Mouse (Mus musculus) cerebellum, adult 11-12 months (tissue): Measurements from ENCODE around the gene Lypd3.

Source experiments
- DNase-seq: peaks from one replicate; pipeline ENCODE4 v3.0.0; 2022

Lypd3 gene

GRCm38 (mm10) chr7:24636264-24636663 is at the start of gene Lypd3:
Gene Lypd3, plus strand, starts transcription at chr7:24636550.
- DNase-seq, result no peak

- DNase-seq, result no peak
Measured at GRCm38 (mm10) chr7:24586828-24587227, 49.5 kb upstream of the Lypd3 start.

- peak; percentile 51 for DNase-seq
Measured at GRCm38 (mm10) chr7:24587330-24588105, 48.8 kb upstream of the Lypd3 start, which contains the start of the genes Ethe1 and Zfp575. Gene Ethe1, plus strand, starts transcription at chr7:24587543. Gene Zfp575, minus strand, starts transcription at chr7:24587641.

DNA sequence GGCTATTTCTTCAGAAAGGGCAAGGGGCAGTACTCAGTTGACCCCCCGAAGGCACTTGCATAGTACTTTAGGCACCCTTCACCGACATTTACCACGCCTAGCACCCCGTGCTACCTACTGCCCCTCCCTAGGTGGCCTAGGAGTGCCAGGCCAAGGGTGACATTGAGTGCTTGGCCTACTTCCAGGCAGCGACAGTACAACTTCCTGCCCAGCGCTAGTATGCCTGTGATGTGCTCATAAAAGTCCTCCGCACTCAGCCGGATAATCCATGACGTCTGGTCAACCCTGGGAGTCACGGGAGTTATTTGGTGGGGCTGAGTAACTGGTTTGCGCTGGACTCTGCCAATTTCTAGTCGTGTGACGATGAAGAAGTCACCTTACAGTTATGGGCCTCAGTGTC is 48.0 kb upstream of the Lypd3 start:
- DNase-seq, result no peak

GRCm38 (mm10) chr7:24591735-24592134 is 44.6 kb upstream of the Lypd3 start:
- DNase-seq, result no peak

DNA sequence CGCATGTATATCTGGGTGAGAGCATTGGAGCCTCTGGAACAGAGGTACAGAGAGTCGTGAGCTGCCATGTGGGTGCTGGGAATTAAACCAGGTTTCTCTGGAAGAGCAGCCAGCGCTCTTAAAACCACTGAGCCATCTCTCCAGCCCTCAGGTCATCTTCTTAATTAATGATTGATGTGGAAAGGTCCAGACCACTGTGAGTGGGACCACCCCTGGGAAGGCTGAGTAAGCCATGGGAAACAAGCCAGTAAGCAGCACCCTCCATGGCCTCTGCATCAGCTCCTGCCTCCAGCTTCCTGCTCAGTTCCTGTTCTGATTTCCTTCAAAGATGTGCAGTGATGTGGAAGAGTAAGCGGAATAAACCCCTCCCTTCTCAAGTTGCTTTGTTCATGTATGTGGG is 44.2 kb upstream of the Lypd3 start:
- no peak for DNase-seq

- no peak for DNase-seq
Measured at GRCm38 (mm10) chr7:24592781-24593180, 43.6 kb upstream of the Lypd3 start.

DNA sequence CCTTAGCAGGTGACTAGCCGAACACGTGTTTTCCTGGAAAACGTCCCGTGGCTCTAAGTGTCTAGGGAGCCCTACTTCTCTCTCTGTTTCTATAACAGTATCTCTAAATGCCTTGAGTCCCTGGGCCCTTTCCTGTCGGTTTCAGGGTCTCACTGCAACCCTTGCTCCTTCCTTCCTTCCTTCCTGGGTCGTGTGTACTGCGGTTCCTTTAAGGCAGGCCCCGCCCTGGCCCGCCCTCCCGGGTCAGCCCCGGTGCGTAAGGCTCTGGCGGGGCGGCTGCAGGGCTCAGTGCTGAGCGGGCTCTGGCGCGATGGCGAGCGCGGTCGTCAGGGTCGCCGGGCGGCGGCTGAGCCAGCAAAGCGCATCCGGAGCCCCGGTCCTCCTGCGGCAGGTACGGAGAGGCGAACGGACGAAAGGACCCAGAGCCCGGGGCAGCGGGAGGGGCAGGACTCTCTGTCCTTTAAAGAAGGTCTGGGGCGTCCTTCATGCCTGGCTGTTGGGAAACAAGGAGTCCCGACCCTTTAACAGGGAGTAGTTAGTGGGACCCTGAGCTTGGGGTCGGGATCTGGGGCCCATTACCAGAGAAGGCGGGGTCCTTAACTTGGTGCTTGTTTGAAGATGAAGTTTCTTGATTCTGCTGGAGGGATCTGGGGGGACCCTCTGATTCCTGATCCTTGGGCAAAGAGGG is 42.6 kb upstream of the Lypd3 start:
- peak; percentile 65 for DNase-seq

- no peak for DNase-seq
Measured at GRCm38 (mm10) chr7:24594309-24594803, 42.0 kb upstream of the Lypd3 start.

DNA sequence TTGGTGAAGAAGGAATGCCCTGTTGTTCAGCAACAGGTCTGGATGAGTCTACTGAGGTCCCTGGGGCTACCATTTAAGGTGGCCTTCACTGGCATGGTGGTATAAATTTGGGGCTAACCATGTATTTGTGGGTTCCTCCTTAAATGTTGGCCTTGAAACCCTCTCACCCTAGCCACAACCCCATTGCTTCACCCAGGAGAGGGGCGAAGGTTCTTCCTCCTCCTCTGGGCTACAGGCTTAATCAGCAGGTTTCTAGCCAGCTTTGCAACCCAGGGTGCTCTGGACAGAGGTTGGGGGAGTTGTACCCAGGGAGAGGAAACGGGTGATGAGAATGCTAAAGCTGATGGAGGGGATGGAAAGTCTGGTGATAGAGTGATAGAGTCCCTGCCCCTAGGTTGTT is 40.9 kb upstream of the Lypd3 start:
- no peak for DNase-seq

GRCm38 (mm10) chr7:24598121-24598520 is 38.2 kb upstream of the Lypd3 start:
- DNase-seq, result no peak

DNA sequence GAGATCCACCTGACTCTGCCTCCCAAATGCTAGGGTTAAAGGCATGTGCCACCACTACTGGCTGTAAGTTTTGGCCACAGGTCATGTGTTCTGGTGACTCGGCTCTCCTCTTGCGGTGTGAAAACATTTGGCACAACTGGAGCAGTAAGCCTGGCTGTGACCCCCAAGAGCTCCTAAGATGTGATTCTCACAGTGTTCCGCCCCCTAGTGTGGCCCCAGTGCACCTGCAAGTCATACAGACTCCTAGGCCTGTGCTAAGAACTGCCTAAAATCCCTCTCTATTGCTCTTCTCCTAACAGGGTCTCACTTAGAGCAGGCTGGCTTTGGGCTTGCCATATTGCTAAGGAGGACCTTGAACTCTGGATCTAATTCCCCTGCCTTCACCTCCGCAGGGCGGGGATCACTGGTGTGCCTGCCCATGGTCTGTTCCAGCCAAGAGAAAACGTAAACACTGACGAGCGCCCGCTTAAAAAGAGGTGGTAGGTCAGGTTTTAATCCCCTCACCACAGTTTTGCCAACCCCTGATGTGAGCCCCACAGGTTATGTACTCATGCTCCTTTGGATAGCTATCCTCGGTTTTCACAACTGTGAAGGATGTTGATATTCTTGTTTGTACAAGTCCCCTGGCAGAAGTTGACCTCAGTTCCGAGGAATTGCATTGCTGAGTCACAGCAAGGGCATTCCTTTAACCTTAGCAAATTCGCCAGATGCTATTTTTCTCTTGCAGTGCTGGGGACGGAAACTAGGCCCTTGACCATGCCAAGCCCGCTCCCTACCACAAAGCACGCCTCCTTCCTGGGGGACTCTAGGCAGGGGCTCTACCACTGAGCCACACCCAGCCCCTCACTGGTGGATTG is 36.9 kb upstream of the Lypd3 start:
- no peak for DNase-seq

DNA sequence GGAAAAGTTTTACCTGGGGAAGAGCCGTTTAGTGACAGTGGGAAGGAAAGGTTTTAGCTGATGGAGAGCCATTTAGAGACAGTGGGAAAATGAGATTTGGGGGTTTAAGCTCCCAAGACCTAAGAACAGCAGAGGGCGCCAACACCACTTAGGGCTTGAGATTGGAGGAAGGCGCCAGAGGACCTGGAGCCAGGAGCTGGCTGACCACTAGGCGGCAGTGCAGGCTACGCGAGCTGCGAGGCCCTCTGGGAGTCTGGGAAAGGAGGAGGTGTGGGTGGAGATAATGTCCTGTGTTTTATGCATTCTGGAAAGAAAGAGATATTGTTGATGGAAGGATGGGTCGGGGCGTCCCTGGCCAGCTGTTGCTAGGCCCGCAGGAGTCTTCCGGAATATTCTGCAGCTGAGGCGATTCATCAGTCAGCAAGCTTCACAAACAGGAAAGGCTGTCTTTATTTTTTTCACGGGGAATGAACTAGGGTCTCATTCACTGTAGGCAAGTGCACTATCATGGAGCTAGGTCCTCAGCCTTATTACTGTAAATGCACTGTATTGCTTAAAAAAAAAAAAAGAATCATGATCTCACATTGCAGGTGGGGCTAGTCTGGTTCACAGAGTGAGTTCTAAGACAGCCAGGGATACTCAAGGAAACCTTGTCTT is 35.3 kb upstream of the Lypd3 start:
- DNase-seq, result peak; percentile 92

DNA sequence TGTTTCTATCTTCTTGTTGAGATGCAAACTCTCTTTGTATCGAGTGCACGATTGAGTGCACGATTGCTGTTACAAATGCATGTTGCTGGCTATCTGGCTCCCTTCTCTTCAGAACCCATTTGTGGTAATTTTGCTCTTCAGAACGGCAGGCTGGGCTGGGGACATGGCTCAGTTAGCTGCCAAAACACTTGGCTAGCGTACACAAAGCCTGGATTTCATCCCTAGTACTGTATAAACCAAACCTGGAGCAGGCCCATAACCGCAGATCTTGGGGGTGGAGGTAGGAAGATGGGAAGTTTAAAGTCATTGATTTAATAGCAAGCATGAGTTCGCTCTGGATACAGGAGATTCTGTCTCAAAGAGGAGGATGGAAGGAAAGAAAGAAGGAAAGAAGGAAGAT is 30.8 kb upstream of the Lypd3 start:
- DNase-seq, result no peak

DNA sequence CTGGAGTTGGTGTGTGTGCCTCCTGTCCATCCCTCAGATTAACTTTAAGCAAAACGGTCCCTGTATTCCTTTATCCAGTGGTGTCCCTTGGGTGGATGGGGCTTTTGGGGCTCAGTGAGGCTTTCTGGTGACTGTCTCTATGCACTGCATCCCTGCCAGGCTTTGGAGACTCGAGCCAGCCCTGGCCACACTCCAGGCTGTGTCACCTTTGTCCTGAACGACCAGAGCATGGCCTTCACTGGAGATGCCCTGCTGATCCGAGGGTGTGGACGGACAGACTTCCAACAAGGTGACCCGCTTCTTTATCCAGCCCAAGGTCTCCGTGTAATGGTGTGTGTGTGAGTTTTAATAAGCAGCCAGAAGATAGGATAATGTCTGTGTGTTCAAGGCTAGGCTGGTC is 30.3 kb upstream of the Lypd3 start:
- DNase-seq, result no peak

- DNase-seq, result no peak
Measured at GRCm38 (mm10) chr7:24608017-24608416, 28.3 kb upstream of the Lypd3 start.

- DNase-seq, result no peak
Measured at GRCm38 (mm10) chr7:24608561-24608960, 27.8 kb upstream of the Lypd3 start.

GRCm38 (mm10) chr7:24610144-24610878 is 26.0 kb upstream of the Lypd3 start, which contains the start of gene Phldb3:
Gene Phldb3, plus strand, starts transcription at chr7:24610763.
- no peak for DNase-seq

DNA sequence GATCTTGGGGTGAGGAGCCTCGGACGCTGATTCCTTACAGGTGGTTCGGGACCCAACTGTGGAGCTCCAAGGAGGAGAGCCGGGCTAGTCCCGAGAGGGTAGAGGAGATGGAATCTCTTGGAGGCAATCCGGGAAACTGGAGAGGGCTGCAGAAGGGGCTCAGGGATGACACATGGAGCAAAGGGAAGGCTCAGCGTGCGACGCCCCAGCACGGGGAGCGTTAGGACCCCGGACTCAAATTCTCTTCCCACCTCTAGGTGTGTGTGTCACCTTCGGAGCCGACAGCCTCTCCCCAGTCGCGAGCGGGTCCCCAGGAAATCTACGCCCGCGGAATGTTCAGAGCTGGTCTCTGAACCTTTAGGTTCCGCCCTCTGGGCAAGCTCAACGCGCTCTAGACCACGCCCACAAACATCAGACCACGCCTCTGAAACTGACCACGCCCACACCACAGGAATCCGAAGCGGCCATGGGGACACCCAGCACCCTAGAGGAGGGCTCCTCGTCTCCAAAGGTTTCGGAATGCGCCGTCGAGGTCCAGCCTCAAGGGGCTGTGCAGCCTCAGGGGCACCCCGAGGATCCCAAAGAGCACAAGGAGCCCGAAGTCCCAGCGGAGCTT is 25.4 kb upstream of the Lypd3 start:
- no peak for DNase-seq

GRCm38 (mm10) chr7:24611709-24612108 is 24.6 kb upstream of the Lypd3 start:
- no peak for DNase-seq

DNA sequence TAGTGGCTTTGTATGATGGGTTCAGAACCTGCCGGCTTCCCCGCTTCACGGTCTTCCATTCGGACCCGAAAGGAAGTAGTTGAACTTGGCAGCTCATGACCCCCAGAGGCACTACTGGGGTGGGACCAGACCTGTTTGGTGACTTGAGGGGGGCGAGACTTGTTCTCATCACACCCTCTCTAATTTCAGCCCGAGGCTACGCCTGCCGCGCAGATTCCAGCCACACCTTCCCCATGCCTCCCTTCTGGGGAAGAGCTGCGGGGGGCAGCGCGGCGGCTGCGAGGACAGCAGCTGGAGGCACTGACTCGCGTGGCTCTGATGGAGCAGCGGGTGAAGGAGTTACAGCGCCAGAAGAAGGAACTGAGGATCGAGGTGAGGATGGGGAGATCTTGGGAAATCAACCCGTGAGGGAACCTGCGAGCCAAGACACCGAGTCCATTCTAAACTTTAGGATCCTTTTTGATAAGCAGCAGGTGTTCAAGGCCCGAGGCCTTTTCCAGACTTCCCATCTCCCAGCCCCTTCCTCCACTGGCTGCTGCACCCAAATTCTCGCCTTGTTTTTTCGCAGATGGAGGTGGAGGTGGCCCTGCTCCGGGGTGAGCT is 23.9 kb upstream of the Lypd3 start:
- DNase-seq, result no peak
